Mouse (Mus musculus): Measurements from ENCODE around the gene Pfkfb1. TPM values are rescaled to one million over a fixed set of nuclear protein-coding genes. Genes with fewer than 3 reads are reported as not detected.

The Pfkfb1 gene
- polyA plus RNA-seq, 1 experiment: 1.8 TPM

- Histone ChIP-seq H3K36me3 (ENCODE audit: control insufficient read depth, insufficient read depth, low read length) (no peaks in the 10 kb centered on the region), H3K27ac (ENCODE audit: insufficient read depth, low read depth, low read length) (no peak overlapping the region), H3K4me3 (ENCODE audit: low read depth, low read length) (no peak overlapping the region), H3K27me3 (ENCODE audit: control insufficient read depth, insufficient read depth, low read length) (no peaks in the 10 kb centered on the region), H3K4me1 (ENCODE audit: control insufficient read depth, insufficient read depth, insufficient read length, low read length) (no peaks in the 10 kb centered on the region)
- TF ChIP-seq CTCF (IDR thresholded peaks at IDR 0.05; ENCODE audit: extremely low read depth, insufficient read length, insufficient replicate concordance, low read depth, low read length): no peak
- TF ChIP-seq POLR2A (IDR thresholded peaks at IDR 0.05; ENCODE audit: low read depth, low read length): no peak
- WGBS: 41% methylated on average over 4 of the region's 4 CpGs
Measured at GRCm38 (mm10) chrX:150662809-150663208, 74.8 kb downstream of the Pfkfb1 start.

- TF ChIP-seq CTCF (IDR thresholded peaks at IDR 0.05; ENCODE audit: extremely low read depth, insufficient read length, insufficient replicate concordance, low read depth, low read length) (no peak), POLR2A (IDR thresholded peaks at IDR 0.05; ENCODE audit: low read depth, low read length) (no peak)
- Histone ChIP-seq H3K27ac (ENCODE audit: insufficient read depth, low read depth, low read length) (no peak overlapping the region), H3K27me3 (ENCODE audit: control insufficient read depth, insufficient read depth, low read length) (no peaks in the 10 kb centered on the region), H3K4me3 (ENCODE audit: low read depth, low read length) (no peak overlapping the region), H3K4me1 (ENCODE audit: control insufficient read depth, insufficient read depth, insufficient read length, low read length) (no peaks in the 10 kb centered on the region), H3K36me3 (ENCODE audit: control insufficient read depth, insufficient read depth, low read length) (no peaks in the 10 kb centered on the region)
- 34% methylated on average over 1 of the region's 1 CpGs for WGBS
Measured at GRCm38 (mm10) chrX:150677505-150677904, 89.5 kb downstream of the Pfkfb1 start.

Other genes with a start within 250 kb of the Pfkfb1 start
- gene Tmem29, start 129.1 kb upstream of the Pfkfb1 start, polyA plus RNA-seq (2012; rRNA removed): 0.52 and 1.3 TPM in 2 replicates
- gene Alas2, start 40.9 kb upstream of the Pfkfb1 start, polyA plus RNA-seq (2012; rRNA removed): 0.19 and 0.47 TPM in 2 replicates
- gene Apex2, start 1.6 kb downstream of the Pfkfb1 start, polyA plus RNA-seq (2012; rRNA removed): 2.8 and 4.1 TPM in 2 replicates
- 0.53 TPM in 2 replicates for gene Tro, start 69.4 kb downstream of the Pfkfb1 start, polyA plus RNA-seq (2012; rRNA removed)
- gene Maged2, start 226.1 kb downstream of the Pfkfb1 start, polyA plus RNA-seq (2012; rRNA removed): 5.8 and 6.4 TPM in 2 replicates